ENCODE assay signal across 23 mouse cellular contexts in the genomic region with DNA sequence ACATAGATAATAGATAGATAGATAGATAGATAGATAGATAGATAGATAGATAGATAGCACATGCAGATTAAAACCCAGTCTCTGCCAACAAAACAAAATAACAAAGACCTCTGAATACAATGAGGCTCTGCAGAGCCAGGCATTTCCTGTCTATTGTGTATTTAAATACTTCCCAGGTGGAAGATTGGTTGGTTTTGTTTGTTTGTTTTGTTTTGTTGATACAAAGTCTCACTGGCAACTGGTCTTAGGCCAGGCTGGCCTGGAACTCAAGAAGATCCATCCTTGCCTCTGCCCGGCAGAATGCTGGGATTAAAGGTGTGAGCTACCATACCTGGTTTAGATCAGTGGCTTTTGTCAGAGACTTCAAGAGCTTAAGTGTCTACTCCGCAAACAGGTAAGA.
"Had no signal": no experiment of that assay in that cellular context is flagged by ENCODE, and none has a peak within 500 bp of the region (broad histone marks: within the 10 kb centered on the region; RNA-seq: fewer than 3 reads in every experiment).

No protein-coding gene starts in this region.

- H3K27me3 ChIP-seq: intestine, embryonic 15.5 days; limb, embryonic 13.5 days; limb, embryonic 15.5 days; liver, embryonic 12.5 days had no signal

- DNase-seq: gastrocnemius, postnatal 14 days; gastrocnemius, postnatal 36 days; heart, adult 11 months; heart, adult 2 months; heart, postnatal 14 days; heart, postnatal 36 days; kidney, adult 18-20 months; kidney, adult 8-10 months; kidney, postnatal 10 days; kidney, postnatal 25 days; kidney, postnatal 4 days; layer of hippocampus, adult 9-11 months; layer of hippocampus, postnatal 36 days had no signal

- H3K36me3 ChIP-seq: heart, embryonic 13.5 days; heart, embryonic 15.5 days; intestine, embryonic 15.5 days; limb, embryonic 13.5 days; limb, embryonic 15.5 days; liver, embryonic 12.5 days had no signal

- H3K4me3 ChIP-seq: heart, adult 2 months; heart, embryonic 13.5 days; heart, embryonic 15.5 days; intestine, embryonic 15.5 days; limb, embryonic 13.5 days; limb, embryonic 15.5 days; liver, embryonic 12.5 days had no signal

- H3K27ac ChIP-seq: heart, adult 2 months; heart, embryonic 13.5 days; heart, embryonic 15.5 days; intestine, embryonic 15.5 days; limb, embryonic 13.5 days; limb, embryonic 15.5 days; liver, embryonic 12.5 days; liver, embryonic 14.5 days had no signal

- H3K4me1 ChIP-seq: heart, embryonic 13.5 days; heart, embryonic 15.5 days; intestine, embryonic 15.5 days; limb, embryonic 15.5 days; liver, embryonic 12.5 days had no signal

- ATAC-seq: hindbrain, embryonic 16.5 days; inflammation-experienced regulatory T-cells, adult 6 months; intestine, embryonic 15.5 days; intestine, postnatal 0 days; liver, embryonic 12.5 days had no signal
